Mouse (Mus musculus) CH12.LX (cell line): ENCODE data around the gene Gnb1l.

Experiments used
- CTCF ChIP-seq, 2 experiments: IDR thresholded peaks in 1 of 2; conservative IDR thresholded peaks in 1 of 2; 2 replicates each; pipeline ENCODE4 v1.5.1; 2011 to 2012; ENCODE audit warnings: low read depth in 2 of 2, low read length in 2 of 2, improper control_type of control experiment in 1 of 2, inconsistent platforms in 1 of 2, mild to moderate bottlenecking in 1 of 2, moderate library complexity in 1 of 2
- EP300 ChIP-seq: IDR thresholded peaks from 2 replicates; pipeline ENCODE4 v1.6.1; 2011; ENCODE audit warnings: low read length, improper control_type of control experiment
- NELFE ChIP-seq: IDR thresholded peaks from 2 replicates; pipeline ENCODE4 v1.6.1; 2011; ENCODE audit warnings: low read depth, low read length, improper control_type of control experiment
- NRF1 ChIP-seq: IDR thresholded peaks from 2 replicates; pipeline ENCODE4 v1.6.1; 2014; ENCODE audit warnings: low read depth, mild to moderate bottlenecking, inconsistent platforms, low read length, improper control_type of control experiment, moderate library complexity
- POLR2A ChIP-seq: IDR thresholded peaks from 2 replicates; pipeline ENCODE4 v1.6.1; 2011; ENCODE audit warnings: low read depth, mild to moderate bottlenecking, improper control_type of control experiment, low read length
- RCOR1 ChIP-seq: conservative IDR thresholded peaks from 2 replicates; pipeline ENCODE4 v1.6.1; 2012; ENCODE audit warnings: low read depth, mild to moderate bottlenecking, inconsistent platforms, low read length, improper control_type of control experiment
- TCF12 ChIP-seq: IDR thresholded peaks from 2 replicates; pipeline ENCODE4 v1.6.1; 2014; ENCODE audit warnings: low read depth, mild to moderate bottlenecking, inconsistent platforms, low read length, improper control_type of control experiment
- USF1 ChIP-seq: IDR thresholded peaks from 2 replicates; pipeline ENCODE4 v1.6.1; 2014; ENCODE audit warnings: low read depth, mild to moderate bottlenecking, inconsistent platforms, low read length, improper control_type of control experiment

GRCm38 (mm10) chr16:18582426-18583148 lies 84.1 kb downstream of the Gnb1l start:
- TF ChIP-seq CTCF (conservative IDR thresholded peaks at IDR 0.05 in 1 of 2, IDR thresholded peaks at IDR 0.05 in 1 of 2; ENCODE audit: low read depth in 2 of 2, low read length in 2 of 2) (no peak), TCF12 (no peak), POLR2A (no peak), NRF1 (no peak), NELFE (no peak), USF1 (no peak), RCOR1 (no peak), EP300 (no peak)
